Mouse (Mus musculus) kidney, embryonic 14.5 days (tissue): ENCODE data around the gene Camkv. TPM values are rescaled to one million over a fixed set of nuclear protein-coding genes. Genes with fewer than 3 reads are reported as not detected.
A peak's percentile ranks its signal among the peaks of the same experiment; 100 is the strongest.

Source experiments
- ATAC-seq: fragments of 200-750 bp; cut with Nextera tagmentation; 2 replicates; pipeline ENCODE4 v1.8.0; 2017; ENCODE audit warnings: moderate number of reproducible peaks, mild to moderate bottlenecking, moderate TSS enrichment, moderate library complexity; ENCODE audit not compliant: low FRiP score, low TSS enrichment
- H3K27ac ChIP-seq: fragments of 300-500 bp; sonication (generic); 2 replicates; pipeline ENCODE4 v1.5.1; 2014; ENCODE audit warnings: low read depth, mild to moderate bottlenecking, low read length, moderate library complexity, mixed read lengths
- H3K27me3 ChIP-seq: fragments of 300-500 bp; sonication (generic); 2 replicates; pipeline ENCODE4 v1.6.1; 2014; ENCODE audit warnings: mild to moderate bottlenecking, low read length; ENCODE audit not compliant: control insufficient read depth, insufficient read depth
- H3K36me3 ChIP-seq: fragments of 300-500 bp; sonication (generic); 2 replicates; pipeline ENCODE4 v1.6.1; 2014; ENCODE audit warnings: low read length, mixed read lengths; ENCODE audit not compliant: control insufficient read depth, insufficient read depth
- H3K4me1 ChIP-seq: fragments of 300-500 bp; sonication (generic); 2 replicates; pipeline ENCODE4 v1.6.1; 2014; ENCODE audit warnings: low read length, mixed read lengths; ENCODE audit not compliant: control insufficient read depth, insufficient read depth
- H3K4me2 ChIP-seq: fragments of 300-500 bp; sonication (generic); replicated peaks from 2 replicates; pipeline ENCODE4 v1.6.1; 2014; ENCODE audit warnings: low read depth, mild to moderate bottlenecking, low read length
- H3K4me3 ChIP-seq: fragments of 300-500 bp; sonication (generic); 2 replicates; pipeline ENCODE4 v1.5.1; 2014; ENCODE audit warnings: mild to moderate bottlenecking, low read length
- H3K9ac ChIP-seq: fragments of 300-500 bp; sonication (generic); 2 replicates; pipeline ENCODE4 v1.6.1; 2014; ENCODE audit warnings: low read depth, mild to moderate bottlenecking, low read length, moderate library complexity
- H3K9me3 ChIP-seq: fragments of 300-500 bp; sonication (generic); 2 replicates; pipeline ENCODE4 v1.6.1; 2016; ENCODE audit warnings: low read length; ENCODE audit not compliant: control insufficient read depth
- WGBS: fragments of 180-500 bp; shearing (Covaris S2); extraction: QIAGEN DNeasy Blood & Tissue Kit; methylation state at CpG from one replicate; pipeline ENCODE4 v1.1.7; 2014; 5-methylcytosine and 5-hydroxymethylcytosine counted together
- polyA plus RNA-seq: library from polyadenylated mRNA; unstranded; fragments of >200 nt; fragmentation: Nextera tagmentation; extraction: Ambion mirVana; gene quantifications from 2 replicates; pipeline ENCODE4 v1.2.1, GENCODE M21; 2014

The Camkv gene
- polyA plus RNA-seq, 1 experiment from 2014 or later = 0.79 TPM

DNA sequence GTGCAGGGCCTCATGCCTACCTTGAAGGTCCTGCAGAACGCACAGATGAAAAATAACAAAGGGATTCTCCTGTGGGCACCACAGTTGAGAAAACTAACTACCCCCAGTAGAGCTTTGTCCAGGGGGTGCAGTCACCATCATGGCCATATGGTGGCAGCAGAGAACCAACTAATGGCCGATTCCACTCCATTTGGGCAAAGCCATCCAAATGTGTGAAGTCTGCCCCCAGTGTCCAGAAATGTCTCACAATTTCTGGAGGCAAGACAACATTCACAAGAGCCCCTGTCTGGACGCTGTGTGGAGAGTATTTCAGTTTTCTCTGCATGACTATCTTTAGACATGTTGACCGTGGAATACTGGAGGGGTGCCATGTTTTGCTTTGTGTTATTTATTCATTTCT is 30.7 kb upstream of the Camkv start:
- Histone ChIP-seq H3K4me3 (no peak overlapping the region), H3K9ac (no peak overlapping the region), H3K4me1 (peaks cover 43% of the 10 kb centered on the region), H3K27ac (no peak overlapping the region), H3K4me2 (no peak overlapping the region), H3K9me3 (no peaks in the 10 kb centered on the region), H3K27me3 (peaks cover 10% of the 10 kb centered on the region), H3K36me3 (no peaks in the 10 kb centered on the region)
- 7% methylated on average over 4 of the region's 4 CpGs for WGBS
- ATAC-seq = no peak; the same call in 1 of the 2 replicates

GRCm38 (mm10) chr9:107906252-107906966 is 29.1 kb upstream of the Camkv start, which contains the start of gene Mst1r:
Gene Mst1r (plus strand): TSS chr9:107906873.
- Histone ChIP-seq H3K4me3 (peak within 1 kb of the TSS; percentile 41), H3K4me1 (peaks cover 36% of the 10 kb centered on the region), H3K9me3 (no peaks in the 10 kb centered on the region), H3K27me3 (peaks cover under 1% of the 10 kb centered on the region), H3K9ac (peak within 1 kb of the TSS; percentile 58), H3K36me3 (no peaks in the 10 kb centered on the region), H3K4me2 (peak within 1 kb of the TSS; percentile 81), H3K27ac (peak within 1 kb of the TSS; percentile 31)
- WGBS = 10% methylated on average over 19 of the region's 19 CpGs
- ATAC-seq = peak; percentile 84

- Histone ChIP-seq H3K27ac (no peak overlapping the region), H3K27me3 (no peaks in the 10 kb centered on the region; the same call in 1 of the 2 replicates), H3K9ac (peak overlapping the region; percentile 58), H3K36me3 (no peaks in the 10 kb centered on the region), H3K4me2 (peak overlapping the region; percentile 81), H3K4me3 (peak overlapping the region; percentile 41), H3K4me1 (peaks cover 34% of the 10 kb centered on the region), H3K9me3 (no peaks in the 10 kb centered on the region)
- 44% methylated on average over 31 of the region's 31 CpGs for WGBS
- no peak for ATAC-seq
These were observed 28.3 kb upstream of the Camkv start for GRCm38 (mm10) chr9:107906967-107907800.

DNA sequence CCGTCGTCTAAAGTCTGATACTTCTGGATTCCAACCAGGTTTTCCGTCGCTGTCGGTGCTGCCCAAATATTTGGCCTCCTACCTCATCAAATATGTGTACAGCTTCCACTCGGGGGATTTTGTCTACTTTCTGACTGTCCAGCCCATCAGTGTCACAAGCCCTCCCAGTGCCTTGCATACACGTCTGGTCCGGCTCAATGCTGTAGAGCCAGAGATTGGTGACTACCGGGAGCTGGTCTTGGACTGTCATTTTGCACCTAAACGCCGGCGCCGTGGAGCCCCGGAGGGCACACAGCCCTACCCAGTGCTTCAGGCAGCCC is 27.7 kb upstream of the Camkv start:
- 84% methylated on average over 14 of the region's 14 CpGs for WGBS
- Histone ChIP-seq H3K27ac (no peak overlapping the region), H3K27me3 (no peaks in the 10 kb centered on the region; the same call in 1 of the 2 replicates), H3K4me3 (0 out of 2 replicates have a peak overlapping the region, but pooled peaks have one; percentile 41), H3K36me3 (no peaks in the 10 kb centered on the region), H3K4me2 (peak overlapping the region; percentile 81), H3K4me1 (peaks cover 34% of the 10 kb centered on the region), H3K9me3 (no peaks in the 10 kb centered on the region), H3K9ac (no peak overlapping the region)
- ATAC-seq = no peak

DNA sequence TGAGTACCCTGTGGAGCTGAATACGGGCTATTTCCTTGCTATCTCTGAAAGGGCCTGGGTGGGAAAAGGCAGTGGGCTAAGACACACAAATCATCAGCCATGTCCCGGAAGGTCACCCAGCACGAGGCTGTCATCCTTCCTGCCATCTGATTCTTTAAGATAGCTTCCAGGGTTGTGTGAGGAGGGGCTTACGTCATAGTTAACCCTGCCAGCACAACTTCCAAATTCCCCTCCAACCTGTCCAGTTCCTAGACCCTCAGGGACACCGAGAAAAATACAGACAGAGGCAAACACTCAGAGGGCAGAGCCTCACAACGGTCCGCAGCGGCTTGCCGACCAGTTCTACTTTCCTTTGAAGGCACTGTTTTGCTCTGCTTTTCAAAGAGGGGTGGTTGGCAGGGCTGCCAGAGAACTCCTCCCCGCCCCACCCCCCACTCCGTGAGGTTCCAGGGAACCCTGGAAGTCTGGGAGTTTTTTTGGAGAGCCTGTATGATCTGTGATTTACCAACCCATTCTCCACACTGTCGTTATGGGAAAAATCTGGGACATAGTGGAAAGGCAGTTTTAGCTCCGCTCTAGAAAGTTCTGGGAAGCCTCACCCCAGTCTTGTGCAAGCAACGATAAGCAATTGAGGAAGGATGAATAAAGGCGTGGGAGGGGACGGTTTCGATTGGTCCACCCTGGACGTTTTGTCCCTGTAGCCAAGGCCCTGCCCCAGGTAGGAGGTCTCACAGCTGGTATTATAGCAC is 26.9 kb upstream of the Camkv start:
- Histone ChIP-seq H3K36me3 (no peaks in the 10 kb centered on the region), H3K27me3 (no peaks in the 10 kb centered on the region; the same call in 1 of the 2 replicates), H3K4me1 (peaks cover 34% of the 10 kb centered on the region), H3K4me2 (peak overlapping the region; percentile 36), H3K9ac (peak overlapping the region; percentile 2; the same call in 1 of the 2 replicates), H3K4me3 (peak overlapping the region; percentile 41; the same call in 1 of the 2 replicates), H3K9me3 (no peaks in the 10 kb centered on the region), H3K27ac (no peak overlapping the region)
- WGBS = 28% methylated on average over 18 of the region's 18 CpGs
- ATAC-seq = no peak

- no peak for ATAC-seq
- H3K27ac ChIP-seq = no peak overlapping the region
- no peak overlapping the region for H3K4me2 ChIP-seq
- no peak overlapping the region for H3K9ac ChIP-seq
- H3K9me3 ChIP-seq = no peaks in the 10 kb centered on the region
- no peaks in the 10 kb centered on the region for H3K36me3 ChIP-seq
- no peaks in the 10 kb centered on the region for H3K27me3 ChIP-seq
- WGBS = 91% methylated on average over 15 of the region's 15 CpGs
- peaks cover 34% of the 10 kb centered on the region for H3K4me1 ChIP-seq
- no peak overlapping the region for H3K4me3 ChIP-seq
These were observed 25.3 kb upstream of the Camkv start for GRCm38 (mm10) chr9:107910025-107910769.

GRCm38 (mm10) chr9:107914764-107915420 is 20.6 kb upstream of the Camkv start:
- Histone ChIP-seq H3K27me3 (no peaks in the 10 kb centered on the region), H3K9me3 (no peaks in the 10 kb centered on the region), H3K27ac (no peak overlapping the region), H3K4me1 (peaks cover 10% of the 10 kb centered on the region; the same call in 1 of the 2 replicates), H3K4me3 (no peak overlapping the region), H3K4me2 (no peak overlapping the region), H3K9ac (no peak overlapping the region), H3K36me3 (no peaks in the 10 kb centered on the region)
- ATAC-seq = no peak
- WGBS = 50% methylated on average over 16 of the region's 16 CpGs
